In the genomic region with DNA sequence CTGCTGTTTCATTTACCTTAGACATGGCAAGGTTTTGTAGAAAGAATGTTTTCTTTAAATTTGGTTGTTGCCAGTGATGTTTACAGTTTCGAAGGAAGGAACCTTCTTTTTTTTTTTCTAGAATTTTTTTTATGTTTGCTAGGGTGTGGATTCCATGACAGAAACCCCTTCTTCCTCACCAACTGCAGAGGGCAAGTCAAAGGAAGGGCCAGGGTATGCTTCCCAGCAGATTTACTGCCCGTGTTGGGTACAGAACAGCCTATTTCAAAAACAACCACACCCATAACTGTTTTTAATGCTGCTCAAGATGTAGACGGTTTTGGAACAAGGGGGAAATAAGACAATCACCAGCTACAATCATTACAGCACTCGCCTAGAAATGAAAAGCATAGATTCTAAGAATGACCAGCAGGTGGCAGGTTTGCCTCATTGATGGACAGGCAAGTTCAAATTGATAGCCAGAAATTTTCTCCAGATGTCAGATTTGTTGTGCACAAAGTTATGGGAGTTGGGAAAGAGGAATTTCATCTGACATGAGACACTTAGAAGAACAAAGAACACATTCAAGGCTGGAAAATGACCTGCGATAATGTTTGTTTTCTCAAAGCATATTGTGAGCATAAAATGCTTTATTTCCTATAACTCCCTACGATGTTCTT, we compare ENCODE assay signal across 9 mouse cellular contexts.
DNase-seq lines count a peak whose midpoint lies in the region; ATAC-seq lines count a peak whose summit lies in the region.
"Had no signal": no experiment of that assay in that cellular context is flagged by ENCODE, and none has a peak within 500 bp of the region (broad histone marks: within the 10 kb centered on the region; RNA-seq: fewer than 3 reads in every experiment).

No protein-coding gene starts in this region.

- H3K4me2 ChIP-seq in embryonic facial prominence, embryonic 14.5 days (ENCODE audit: low read depth, low read length), result no peak overlapping the region
- H3K4me2 ChIP-seq: heart, embryonic 15.5 days had no signal

- no peak overlapping the region for H3K27ac ChIP-seq in embryonic facial prominence, embryonic 14.5 days (replicated peaks; ENCODE audit: low read depth, low read length)
- H3K27ac ChIP-seq: heart, embryonic 15.5 days had no signal

- H3K36me3 ChIP-seq in embryonic facial prominence, embryonic 14.5 days (ENCODE audit: control insufficient read depth, insufficient read depth, low read length), result no peaks in the 10 kb centered on the region
- H3K36me3 ChIP-seq: heart, embryonic 15.5 days had no signal

- no peak overlapping the region for H3K4me3 ChIP-seq in embryonic facial prominence, embryonic 14.5 days (ENCODE audit: low read depth, low read length)
- H3K4me3 ChIP-seq: heart, embryonic 15.5 days had no signal

- peak; percentile 2 for DNase-seq in adrenal gland, adult 2 months
- no peak for DNase-seq in adrenal gland, postnatal 4 days (ENCODE audit: low spot score in 2 of 2)
- peak; percentile 2 for DNase-seq in thymus, postnatal 0 days (ENCODE audit: low spot score)
- no peak for DNase-seq in thymus, postnatal 36 days
- peak; percentile 79 for DNase-seq in embryonic facial prominence, embryonic 14.5 days (ENCODE audit: low spot score)
- DNase-seq in large intestine, adult 2 months (ENCODE audit: low read depth, low spot score), result peak; percentile 1
- DNase-seq in lung, postnatal 36 days, result peak; percentile 52
- peak; percentile 2 for DNase-seq in skeletal muscle tissue, adult 2 months (ENCODE audit: low read depth, low spot score)

- no peak for ATAC-seq in embryonic facial prominence, embryonic 14.5 days (ENCODE audit: low read depth)

- H3K4me1 ChIP-seq in embryonic facial prominence, embryonic 14.5 days (ENCODE audit: control insufficient read depth, insufficient read depth, low read length), result no peaks in the 10 kb centered on the region
- H3K4me1 ChIP-seq: heart, embryonic 15.5 days had no signal

- no peak overlapping the region for H3K9ac ChIP-seq in embryonic facial prominence, embryonic 14.5 days (ENCODE audit: low read depth, low read length)
- H3K9ac ChIP-seq: heart, embryonic 15.5 days had no signal

- no peaks in the 10 kb centered on the region for H3K9me3 ChIP-seq in embryonic facial prominence, embryonic 14.5 days (ENCODE audit: control insufficient read depth, low read length)
- H3K9me3 ChIP-seq: heart, embryonic 15.5 days had no signal

- H3K27me3 ChIP-seq in embryonic facial prominence, embryonic 14.5 days (replicated peaks; ENCODE audit: control insufficient read depth, insufficient read depth, low read length), result no peaks in the 10 kb centered on the region
- H3K27me3 ChIP-seq: heart, embryonic 15.5 days had no signal

- WGBS in embryonic facial prominence, embryonic 14.5 days, result 12% methylated on average over 6 of the region's 6 CpGs
- WGBS in large intestine, adult 2 months, result 25% methylated on average over 6 of the region's 6 CpGs

Comparison
In these comparisons a context has a peak if more than half of its experiments do, and no peak if none do; other contexts are left out.
1. DNase-seq: peak in adrenal gland, adult 2 months (single experiment), thymus, postnatal 0 days (single experiment), embryonic facial prominence, embryonic 14.5 days (single experiment), large intestine, adult 2 months (single experiment), lung, postnatal 36 days (single experiment) and skeletal muscle tissue, adult 2 months (single experiment); none in adrenal gland, postnatal 4 days (0 of 2) and thymus, postnatal 36 days (0 of 2).